Mouse (Mus musculus): Measurements from ENCODE around the gene Cish. TPM values are rescaled to one million over a fixed set of nuclear protein-coding genes. Genes with fewer than 3 reads are reported as not detected.
A peak's percentile ranks its signal among the peaks of the same experiment; 100 is the strongest.

Gene Cish
- polyA plus RNA-seq, 1 experiment = 23.1 TPM

DNA sequence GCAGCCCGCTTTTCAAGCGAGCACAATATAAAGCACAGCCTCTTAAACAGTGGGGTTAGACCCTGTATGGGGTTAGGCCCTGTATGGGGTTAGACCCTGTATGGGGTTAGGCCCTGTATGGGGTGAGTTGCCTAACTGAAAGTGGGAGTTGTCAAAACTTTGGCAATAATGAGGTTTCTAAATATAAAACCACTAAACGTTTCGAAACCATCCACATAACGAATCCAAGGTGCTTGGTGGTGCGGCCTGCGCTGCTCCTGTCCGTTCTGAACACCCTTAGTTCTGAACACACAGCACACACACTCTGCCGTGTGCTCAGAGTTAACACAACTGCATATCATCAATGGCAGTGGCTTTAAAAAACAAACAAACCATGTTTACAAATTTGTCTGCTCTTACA, 12.9 kb upstream of the Cish start:
- peaks cover 13% of the 10 kb centered on the region for H3K4me1 ChIP-seq (ENCODE audit: control insufficient read depth, insufficient read depth, insufficient read length, low read length)
- H3K27ac ChIP-seq (replicated peaks; ENCODE audit: low read depth, low read length) = peak overlapping the region; percentile 46; the same call in 1 of the 2 replicates
- H3K4me3 ChIP-seq (ENCODE audit: insufficient read depth, low read depth, low read length) = no peak overlapping the region

DNA sequence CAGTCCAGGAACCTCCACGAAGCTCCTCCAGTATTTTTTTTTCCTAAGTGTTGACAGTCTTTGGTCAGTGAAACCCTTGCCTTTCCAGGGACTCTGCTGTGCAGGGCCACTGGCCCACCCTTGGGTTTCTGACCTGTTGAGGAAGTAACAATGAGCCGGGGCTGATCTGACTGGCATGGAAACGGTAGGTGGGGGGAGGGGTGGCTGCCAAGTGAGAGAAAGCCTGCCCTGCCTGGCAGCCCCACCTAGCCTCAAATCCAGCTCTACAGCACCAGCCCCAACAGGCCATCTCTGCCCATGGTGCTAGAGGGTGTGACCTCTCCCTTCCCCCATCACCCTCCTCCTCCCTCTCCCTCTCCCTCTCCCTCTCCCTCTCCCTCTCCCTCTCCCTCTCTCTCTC, 10.8 kb upstream of the Cish start:
- H3K27ac ChIP-seq (replicated peaks; ENCODE audit: low read depth, low read length) = no peak overlapping the region
- H3K4me1 ChIP-seq (ENCODE audit: control insufficient read depth, insufficient read depth, insufficient read length, low read length) = peaks cover 15% of the 10 kb centered on the region
- no peak overlapping the region for H3K4me3 ChIP-seq (ENCODE audit: insufficient read depth, low read depth, low read length)

DNA sequence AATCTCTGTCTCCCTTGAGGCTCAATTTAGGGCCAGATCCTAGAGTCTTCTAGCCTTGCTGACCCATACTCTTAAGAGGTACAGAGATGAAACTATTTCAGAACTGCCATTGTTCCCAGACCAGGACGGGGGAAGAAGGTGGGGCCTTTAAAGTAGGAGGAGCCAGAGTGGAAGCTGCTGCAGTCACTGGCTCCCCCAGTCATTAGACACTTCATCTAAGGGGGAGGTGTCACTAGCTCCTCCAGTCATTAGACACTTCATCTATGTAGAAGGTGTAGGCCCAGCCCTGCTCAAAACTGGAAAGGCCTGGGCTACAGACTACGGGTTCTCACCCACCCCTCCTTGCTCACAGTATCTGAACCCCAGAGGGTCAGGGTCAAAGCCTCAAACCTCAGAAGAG, 8.5 kb upstream of the Cish start:
- Histone ChIP-seq H3K4me3 (ENCODE audit: insufficient read depth, low read depth, low read length) (no peak overlapping the region), H3K27ac (replicated peaks; ENCODE audit: low read depth, low read length) (no peak overlapping the region), H3K4me1 (ENCODE audit: control insufficient read depth, insufficient read depth, insufficient read length, low read length) (peaks cover 11% of the 10 kb centered on the region; the same call in 1 of the 2 replicates)

DNA sequence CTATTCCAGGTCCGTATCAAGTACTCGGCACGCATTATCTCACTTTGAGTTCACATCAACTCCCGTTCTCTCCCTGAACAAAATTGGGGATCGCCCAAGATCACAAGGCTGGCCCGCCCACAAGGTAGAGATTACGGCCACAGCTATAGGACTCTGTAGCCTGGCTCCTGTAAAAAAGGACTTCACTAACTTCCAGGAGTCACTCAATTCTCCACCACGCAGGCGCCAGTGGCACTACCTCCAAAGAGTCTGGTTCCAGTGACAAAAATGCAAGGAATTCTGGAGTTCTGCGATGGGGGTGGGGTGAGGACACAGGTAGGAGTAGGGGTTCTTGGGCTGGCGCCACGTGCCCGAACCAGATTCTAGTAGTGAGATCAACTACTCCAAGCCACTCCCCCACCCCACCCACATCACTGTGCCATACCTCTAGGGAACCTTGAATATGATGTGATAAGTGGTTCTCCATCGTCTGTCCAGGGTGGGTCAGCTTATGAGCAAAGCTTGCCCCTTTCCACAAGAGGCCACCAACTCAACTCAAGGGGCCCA, 7.6 kb upstream of the Cish start:
- Histone ChIP-seq H3K4me3 (ENCODE audit: insufficient read depth, low read depth, low read length) (0 out of 2 replicates have a peak overlapping the region, but pooled peaks have one; percentile 87), H3K27ac (replicated peaks; ENCODE audit: low read depth, low read length) (no peak overlapping the region), H3K4me1 (ENCODE audit: control insufficient read depth, insufficient read depth, insufficient read length, low read length) (peaks cover 11% of the 10 kb centered on the region; the same call in 1 of the 2 replicates)

DNA sequence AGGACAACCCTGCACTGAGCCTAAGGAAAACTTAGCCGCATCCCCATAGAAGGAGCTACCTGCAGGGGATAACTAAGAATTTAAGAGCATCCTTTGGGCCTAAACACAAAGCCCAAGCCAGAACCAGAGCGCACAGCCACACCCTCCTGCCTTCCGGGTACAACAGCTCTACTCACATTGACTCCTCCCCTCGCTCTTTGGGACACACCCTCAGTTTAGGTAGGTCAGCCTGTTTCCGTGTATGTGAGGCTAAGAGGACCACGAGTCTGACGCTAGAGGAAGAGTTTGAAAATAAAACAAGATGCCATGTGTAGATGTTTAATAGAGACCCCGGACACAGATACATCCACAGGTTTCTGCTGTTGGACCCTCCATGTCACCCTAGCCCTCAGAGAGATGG, 7.1 kb upstream of the Cish start:
- Histone ChIP-seq H3K27ac (replicated peaks; ENCODE audit: low read depth, low read length) (peak overlapping the region; percentile 96), H3K4me3 (ENCODE audit: insufficient read depth, low read depth, low read length) (peak overlapping the region; percentile 87), H3K4me1 (ENCODE audit: control insufficient read depth, insufficient read depth, insufficient read length, low read length) (peaks cover 11% of the 10 kb centered on the region; the same call in 1 of the 2 replicates)

DNA sequence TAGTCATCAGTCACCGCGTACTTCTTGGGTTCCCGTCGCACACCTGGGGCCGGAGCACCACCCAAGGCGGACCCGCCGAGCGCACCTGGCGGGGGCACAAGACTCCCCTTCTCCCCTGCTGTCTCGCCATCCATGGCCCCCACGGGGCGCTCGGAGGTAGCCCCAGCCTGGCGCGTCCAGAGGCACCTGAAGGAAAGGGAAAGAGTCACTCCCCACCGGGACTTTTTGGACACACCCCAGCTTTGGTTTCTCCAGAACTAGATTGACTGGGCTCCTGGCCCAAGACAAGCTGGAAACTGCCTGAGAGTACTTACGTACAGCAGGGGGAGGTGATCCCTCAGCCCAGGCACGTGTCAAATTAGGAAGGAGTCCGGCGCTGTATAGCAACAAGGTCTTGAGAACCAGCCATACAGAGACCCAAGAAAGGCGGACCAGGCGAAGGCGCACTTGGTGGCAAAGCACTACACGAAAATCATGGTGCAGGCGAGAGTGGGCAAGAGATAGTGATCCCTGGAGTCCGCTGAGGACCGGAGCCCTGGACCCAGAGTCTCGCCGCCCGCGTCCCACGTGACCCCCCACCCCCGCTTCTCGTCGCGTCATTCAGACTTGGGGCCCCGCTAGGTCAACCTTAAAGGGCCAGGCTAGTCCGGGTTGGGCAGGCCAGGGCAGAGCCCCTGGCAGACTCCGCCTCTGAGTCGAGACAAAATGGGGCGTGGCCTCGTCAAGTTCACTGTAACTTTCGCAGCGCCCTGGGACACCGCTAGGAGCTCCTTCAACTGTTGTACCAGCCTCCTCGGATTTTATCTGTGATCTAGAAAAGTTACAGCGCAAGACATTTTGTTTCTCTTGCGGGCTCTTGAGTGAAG, 6.4 kb upstream of the Cish start, which contains the start of gene Mapkapk3:
Gene Mapkapk3 (minus strand): TSS at position 667 of the 866 bp plus-strand sequence.
- Histone ChIP-seq H3K4me1 (ENCODE audit: control insufficient read depth, insufficient read depth, insufficient read length, low read length) (peaks cover 11% of the 10 kb centered on the region; the same call in 1 of the 2 replicates), H3K27ac (replicated peaks; ENCODE audit: low read depth, low read length) (peak within 1 kb of the TSS; percentile 96)

DNA sequence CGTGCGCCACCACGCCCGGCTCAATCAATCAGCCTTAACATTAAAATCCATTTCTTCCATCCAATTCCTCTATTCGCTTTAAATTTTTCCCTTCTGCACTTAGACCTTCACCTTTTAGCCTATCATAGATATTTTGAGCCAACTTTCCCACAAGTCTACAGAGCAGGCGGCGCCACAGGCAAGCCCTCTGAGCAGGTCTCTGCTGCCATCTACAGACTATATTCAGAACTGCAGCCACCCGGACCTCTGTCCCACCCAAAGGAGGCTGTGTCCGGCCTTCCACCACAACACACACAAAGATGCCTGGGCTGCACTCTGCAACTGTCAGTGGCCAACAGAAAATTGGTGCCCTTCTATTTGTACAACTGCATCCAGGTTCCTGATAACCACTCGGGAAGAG, 4.9 kb upstream of the Cish start:
- H3K27ac ChIP-seq (replicated peaks; ENCODE audit: low read depth, low read length) = no peak overlapping the region
- 0 out of 2 replicates have a peak, but pooled peaks cover 6% of the 10 kb centered on the region for H3K4me1 ChIP-seq (ENCODE audit: control insufficient read depth, insufficient read depth, insufficient read length, low read length)
- no peak overlapping the region for H3K4me3 ChIP-seq (ENCODE audit: insufficient read depth, low read depth, low read length)

More for the DNA sequence above, 6.4 kb upstream of the Cish start, which contains the start of gene Mapkapk3:
- peak within 1 kb of the TSS; percentile 87 for H3K4me3 ChIP-seq (ENCODE audit: insufficient read depth, low read depth, low read length)

DNA sequence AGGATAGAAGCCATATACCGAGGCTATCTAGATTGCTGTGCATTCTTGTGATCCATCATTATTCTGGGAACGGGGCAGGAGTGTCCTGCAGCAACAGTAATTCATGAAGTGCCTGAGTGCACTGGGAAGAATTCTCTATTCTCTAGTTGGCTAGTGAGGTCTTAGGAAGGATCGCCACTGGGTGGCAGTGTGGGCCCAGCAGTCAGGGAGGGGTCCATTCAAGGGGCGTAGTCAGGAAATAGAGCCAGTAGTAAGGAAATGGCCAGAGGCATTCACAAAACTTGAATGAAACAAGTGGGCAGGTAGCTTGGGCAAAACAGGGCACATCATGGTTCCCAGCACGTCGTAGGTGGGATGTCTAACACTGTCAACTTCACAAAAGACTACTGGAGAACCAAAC, 1.6 kb upstream of the Cish start:
- Histone ChIP-seq H3K4me3 (ENCODE audit: insufficient read depth, low read depth, low read length) (no peak overlapping the region), H3K4me1 (ENCODE audit: control insufficient read depth, insufficient read depth, insufficient read length, low read length) (no peaks in the 10 kb centered on the region), H3K27ac (replicated peaks; ENCODE audit: low read depth, low read length) (no peak overlapping the region)

DNA sequence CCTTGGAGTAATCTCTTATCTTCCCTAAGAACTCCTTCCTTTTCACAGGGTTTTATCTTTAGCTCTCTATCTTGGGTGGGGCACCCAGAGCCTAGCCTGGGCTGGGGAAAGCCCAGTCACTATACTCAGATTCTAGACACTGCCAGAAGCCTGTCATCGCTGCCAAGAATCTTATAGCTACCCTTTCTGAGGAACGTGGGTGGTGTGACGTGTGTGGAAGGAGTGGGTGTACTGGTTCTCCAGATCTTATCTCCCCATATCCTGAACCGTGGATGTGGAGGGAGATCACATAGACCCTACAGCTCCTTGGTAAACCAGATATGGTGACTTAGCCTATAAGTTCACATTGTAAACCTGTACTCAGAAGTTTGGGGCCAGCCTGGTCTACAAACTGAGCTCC, 210 bp upstream of the Cish start:
- no peak overlapping the region for H3K4me3 ChIP-seq (ENCODE audit: insufficient read depth, low read depth, low read length)
- peak overlapping the region; percentile 36; the same call in 1 of the 2 replicates for H3K27ac ChIP-seq (replicated peaks; ENCODE audit: low read depth, low read length)
- no peaks in the 10 kb centered on the region for H3K4me1 ChIP-seq (ENCODE audit: control insufficient read depth, insufficient read depth, insufficient read length, low read length)

DNA sequence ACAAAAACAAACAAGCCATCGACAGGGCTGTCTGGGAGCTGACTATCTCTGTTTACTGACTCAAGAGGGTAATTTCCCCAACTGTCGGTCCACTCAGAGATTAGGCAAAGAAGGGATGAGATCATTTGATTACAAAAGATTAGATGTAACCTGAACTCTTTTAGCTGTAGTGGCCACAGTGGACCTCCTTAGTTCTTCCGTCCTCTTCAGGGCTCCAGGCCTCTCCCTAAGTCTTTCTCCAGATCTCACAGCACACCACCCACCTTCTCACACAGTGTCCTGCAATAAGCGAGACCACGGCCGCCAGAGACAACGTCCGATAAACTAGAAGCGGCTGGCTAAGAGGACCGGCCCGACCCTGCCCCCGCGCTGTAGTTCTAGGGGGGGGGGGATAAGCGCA, 215 bp downstream of the Cish start:
- H3K4me3 ChIP-seq (ENCODE audit: insufficient read depth, low read depth, low read length) = peak overlapping the region; percentile 64
- no peaks in the 10 kb centered on the region for H3K4me1 ChIP-seq (ENCODE audit: control insufficient read depth, insufficient read depth, insufficient read length, low read length)
- peak overlapping the region; percentile 36 for H3K27ac ChIP-seq (replicated peaks; ENCODE audit: low read depth, low read length)

DNA sequence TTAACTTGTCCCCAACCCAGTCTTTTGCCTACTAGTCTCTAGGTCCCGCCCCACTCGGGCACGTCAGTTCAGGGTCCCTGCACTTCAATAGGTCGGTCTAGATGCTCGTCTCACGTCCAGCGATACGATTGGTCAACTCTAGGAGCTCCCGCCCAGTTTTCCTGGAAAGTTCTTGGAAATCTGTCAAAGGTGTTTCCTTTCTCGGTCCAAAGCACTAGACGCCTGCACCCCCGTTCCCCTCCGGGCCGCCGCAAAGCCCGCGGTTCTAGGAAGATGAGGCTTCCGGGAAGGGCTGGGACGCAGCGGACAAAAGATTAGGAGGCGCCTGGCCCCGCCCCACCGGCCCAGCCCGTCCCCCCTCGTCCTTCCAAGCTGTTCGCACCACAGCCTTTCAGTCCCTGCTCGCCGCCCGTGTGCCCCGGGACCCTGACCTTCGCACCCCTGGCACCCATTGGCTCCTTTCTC, 707 bp downstream of the Cish start:
- H3K27ac ChIP-seq (replicated peaks; ENCODE audit: low read depth, low read length) = peak overlapping the region; percentile 74
- H3K4me1 ChIP-seq (ENCODE audit: control insufficient read depth, insufficient read depth, insufficient read length, low read length) = no peaks in the 10 kb centered on the region
- H3K4me3 ChIP-seq (ENCODE audit: insufficient read depth, low read depth, low read length) = peak overlapping the region; percentile 72

DNA sequence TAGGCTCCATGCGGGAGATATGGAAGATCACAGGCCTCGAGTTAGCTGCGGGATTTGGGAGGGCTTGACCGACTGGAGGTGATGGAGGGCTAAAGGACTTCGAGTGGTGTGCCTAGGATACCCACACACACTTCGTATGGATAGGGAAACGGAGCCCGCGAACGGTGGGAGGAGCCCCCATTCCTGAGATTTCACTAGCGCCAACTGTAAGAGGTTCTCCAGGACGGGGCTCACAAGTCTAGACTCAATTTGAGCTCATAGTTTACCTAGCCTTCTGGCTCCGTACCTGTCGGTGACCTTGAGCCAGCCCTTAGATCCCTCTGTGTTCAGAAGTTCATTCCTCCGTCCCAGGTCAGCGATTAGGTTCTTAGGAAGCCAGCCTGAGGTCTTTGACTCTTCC, 1.2 kb downstream of the Cish start:
- peak overlapping the region; percentile 74 for H3K27ac ChIP-seq (replicated peaks; ENCODE audit: low read depth, low read length)
- H3K4me3 ChIP-seq (ENCODE audit: insufficient read depth, low read depth, low read length) = peak overlapping the region; percentile 72
- no peaks in the 10 kb centered on the region for H3K4me1 ChIP-seq (ENCODE audit: control insufficient read depth, insufficient read depth, insufficient read length, low read length)

DNA sequence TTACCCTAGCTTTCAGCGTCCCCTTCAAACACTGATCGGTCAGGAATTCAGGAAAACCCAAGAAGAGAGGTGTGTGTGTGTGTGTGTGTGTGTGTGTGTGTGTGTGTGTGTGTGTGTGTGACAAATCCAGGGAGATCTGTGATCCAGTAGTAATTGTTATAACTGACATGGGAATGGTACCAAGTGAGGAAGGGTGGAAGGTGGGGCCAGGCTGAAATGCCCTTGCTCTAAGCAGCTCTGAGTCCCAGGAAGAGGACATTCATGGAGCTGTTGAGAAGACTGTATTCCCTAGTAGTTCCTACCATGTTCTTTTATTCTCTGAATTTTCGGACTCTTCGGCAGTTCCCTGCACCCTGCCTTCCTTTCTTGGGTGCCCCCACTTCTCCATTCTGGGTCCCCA, 1.8 kb downstream of the Cish start:
- no peaks in the 10 kb centered on the region for H3K4me1 ChIP-seq (ENCODE audit: control insufficient read depth, insufficient read depth, insufficient read length, low read length)
- H3K27ac ChIP-seq (replicated peaks; ENCODE audit: low read depth, low read length) = peak overlapping the region; percentile 74
- peak overlapping the region; percentile 72 for H3K4me3 ChIP-seq (ENCODE audit: insufficient read depth, low read depth, low read length)

DNA sequence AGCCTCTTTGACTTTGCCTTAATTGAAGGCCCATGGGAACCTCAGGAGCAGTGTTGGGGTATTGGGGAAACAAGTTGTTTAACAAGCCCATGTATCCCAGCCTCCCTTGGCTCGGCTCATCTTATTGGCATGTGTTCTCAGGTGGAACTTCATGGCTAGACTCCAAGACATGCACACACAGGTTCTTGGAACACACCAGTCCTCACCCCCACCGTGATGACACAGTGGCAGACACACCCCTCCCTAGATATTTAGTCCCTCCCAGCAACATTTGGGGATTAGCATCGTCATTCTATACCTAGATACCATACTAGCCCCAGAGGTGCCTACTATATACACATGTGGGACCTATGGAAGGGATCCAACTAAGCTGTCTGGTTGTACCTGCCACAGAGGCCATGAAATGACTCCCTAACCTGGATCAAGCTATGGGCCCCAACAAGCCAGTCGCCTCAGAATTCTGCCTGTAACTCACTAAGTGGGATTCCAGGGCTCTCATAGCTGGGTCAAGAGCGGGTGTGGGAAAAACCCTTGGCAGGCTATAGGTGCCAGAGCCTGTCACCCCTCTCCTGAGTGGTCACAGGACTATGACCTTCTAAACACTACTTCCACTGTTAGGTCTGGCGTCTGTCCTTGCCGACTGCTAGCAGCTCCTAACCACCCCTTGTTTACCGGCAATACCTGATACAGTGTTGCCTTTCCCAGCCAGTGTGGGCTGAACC, 2.4 kb downstream of the Cish start:
- Histone ChIP-seq H3K4me1 (ENCODE audit: control insufficient read depth, insufficient read depth, insufficient read length, low read length) (no peaks in the 10 kb centered on the region), H3K4me3 (ENCODE audit: insufficient read depth, low read depth, low read length) (peak overlapping the region; percentile 72), H3K27ac (replicated peaks; ENCODE audit: low read depth, low read length) (peak overlapping the region; percentile 74)

DNA sequence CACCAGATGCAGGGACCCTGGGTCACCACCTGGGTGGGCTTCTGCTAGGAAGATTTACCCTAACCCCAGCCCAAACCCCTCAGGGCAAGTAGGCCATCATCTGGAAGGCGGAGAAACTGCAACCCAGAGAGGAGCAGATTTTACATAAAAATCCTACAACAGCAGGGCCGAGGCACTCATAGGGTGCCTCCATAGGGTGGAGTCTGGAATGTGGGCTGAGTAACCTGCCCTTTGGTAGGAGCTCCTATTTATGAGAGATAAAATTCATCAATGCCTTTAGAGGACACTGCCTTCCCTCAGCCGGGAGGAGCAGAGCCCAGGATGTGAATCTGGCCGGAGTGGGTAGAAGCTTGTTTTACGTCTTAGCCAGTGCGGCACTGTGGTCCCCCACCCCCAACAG, 3.0 kb downstream of the Cish start:
- Histone ChIP-seq H3K4me3 (ENCODE audit: insufficient read depth, low read depth, low read length) (peak overlapping the region; percentile 72), H3K4me1 (ENCODE audit: control insufficient read depth, insufficient read depth, insufficient read length, low read length) (no peaks in the 10 kb centered on the region; the same call in 1 of the 2 replicates), H3K27ac (replicated peaks; ENCODE audit: low read depth, low read length) (no peak overlapping the region)

Measured in brown adipose tissue, adult 24 weeks (tissue).